Mouse (Mus musculus): ENCODE results near the gene Dpep2nb.

DNA sequence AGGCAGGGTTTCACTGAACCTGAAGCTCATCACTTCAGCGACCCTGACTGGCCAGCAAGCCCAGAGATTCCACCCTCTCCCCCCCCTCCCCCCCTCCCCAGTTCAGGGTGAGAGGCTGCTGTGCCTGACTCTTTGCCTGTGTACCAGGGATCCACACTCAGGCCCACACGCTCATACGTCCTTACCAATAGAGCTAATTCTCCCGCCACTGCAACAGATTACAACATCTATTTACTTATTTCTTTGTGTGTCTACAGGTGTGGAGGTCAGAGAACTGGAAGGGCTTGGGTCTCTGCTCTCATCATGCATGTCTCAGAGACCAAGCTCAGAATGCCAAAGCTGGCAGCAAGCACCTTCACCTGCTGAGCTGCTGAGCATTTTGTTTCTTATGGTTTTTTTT is 12.5 kb downstream of the Dpep2nb start:
- no peak for TF ChIP-seq POLR2A (IDR thresholded peaks at IDR 0.05; ENCODE audit: insufficient read depth, low read depth, low read length)
- no peak for TF ChIP-seq CTCF (IDR thresholded peaks at IDR 0.05; ENCODE audit: insufficient read depth, low read depth, low read length)
